Mouse (Mus musculus) urinary bladder, postnatal 4 days (tissue): Measurements from ENCODE around the gene Yipf3.

ENCODE experiments used
- DNase-seq, 2 experiments: peaks; one replicate each; pipeline ENCODE4 v3.0.0; 2021 to 2022; ENCODE audit warnings: low spot score in 2 of 2

Yipf3 gene

DNA sequence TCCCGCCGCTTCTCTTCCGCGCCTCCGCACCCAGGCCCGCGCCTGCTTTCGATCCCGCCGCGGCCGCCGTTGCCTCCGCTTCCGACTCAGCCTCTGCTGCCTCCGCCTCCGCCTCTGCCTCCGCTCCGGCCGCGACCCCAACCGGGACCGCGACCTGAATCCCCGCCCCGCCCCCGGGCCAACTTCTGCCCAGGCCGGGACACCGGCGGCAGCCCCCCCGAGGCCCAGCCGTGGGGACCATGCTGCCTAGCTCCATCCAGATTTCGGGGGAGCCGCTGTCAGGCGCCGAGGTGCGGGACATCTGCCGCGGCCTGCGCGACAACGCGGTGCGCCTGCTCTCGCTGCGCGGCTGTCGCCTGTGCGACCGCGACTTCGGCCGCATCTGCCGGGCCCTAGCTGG lies 6.2 kb downstream of the Yipf3 start:
- no peak for DNase-seq

DNA sequence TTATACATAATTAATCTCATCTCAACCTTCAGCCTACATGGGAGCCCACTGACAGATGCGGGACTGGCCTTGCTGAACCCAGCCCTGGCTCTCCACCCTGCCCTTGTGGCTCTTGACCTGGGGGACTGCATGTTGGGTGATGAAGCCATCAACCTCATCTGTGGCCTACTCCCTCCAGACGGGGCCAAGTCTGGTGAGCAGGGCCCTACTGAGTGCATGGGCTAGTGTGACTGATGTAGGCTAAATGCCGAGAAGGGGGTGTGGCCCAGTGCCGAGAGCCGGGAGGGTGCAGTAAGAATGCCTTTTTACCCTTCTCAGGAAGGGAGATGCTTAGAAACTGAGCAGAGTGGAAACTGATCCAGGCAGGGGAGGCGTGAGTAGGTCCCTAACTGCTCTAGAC lies 7.3 kb downstream of the Yipf3 start:
- DNase-seq = no peak

DNA sequence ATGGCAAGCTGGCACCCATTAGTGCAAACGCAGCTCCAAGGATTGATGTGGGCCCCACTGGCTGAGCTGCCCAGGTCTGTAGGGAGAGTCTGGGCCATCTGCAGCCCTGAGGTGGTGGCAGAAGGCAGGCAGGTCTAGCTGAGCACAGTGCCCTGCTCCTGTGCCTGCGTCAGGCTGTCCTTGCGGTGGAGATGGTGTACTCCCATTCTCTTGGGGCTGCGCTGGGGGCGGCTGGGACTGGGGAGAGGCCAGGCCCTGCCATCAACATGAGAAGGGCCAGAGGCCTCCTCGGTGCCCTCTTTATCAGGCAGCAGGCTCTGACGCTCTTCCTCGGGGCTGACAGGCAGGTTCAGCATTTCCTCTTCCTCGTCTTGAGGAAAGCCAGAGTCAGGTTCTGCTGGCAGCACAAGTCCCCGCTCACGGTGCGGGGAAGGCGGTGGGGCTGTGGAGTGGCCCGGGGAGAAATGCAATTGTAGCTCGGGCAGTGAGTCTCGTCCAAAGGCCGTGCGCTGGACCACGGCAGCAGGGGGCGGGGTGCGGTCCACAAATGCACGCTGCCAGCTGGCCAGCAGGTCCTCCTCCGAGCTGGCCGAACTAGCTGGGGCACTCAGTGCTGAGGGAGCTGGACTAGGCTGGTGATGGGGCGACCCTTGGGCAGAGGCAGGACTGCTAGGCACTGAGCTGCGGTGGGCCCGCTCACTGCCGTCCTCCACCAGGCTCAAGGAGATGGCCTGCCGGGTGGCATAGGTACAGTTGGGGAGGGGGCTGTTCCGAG lies 10.6 kb downstream of the Yipf3 start:
- DNase-seq = no peak

DNA sequence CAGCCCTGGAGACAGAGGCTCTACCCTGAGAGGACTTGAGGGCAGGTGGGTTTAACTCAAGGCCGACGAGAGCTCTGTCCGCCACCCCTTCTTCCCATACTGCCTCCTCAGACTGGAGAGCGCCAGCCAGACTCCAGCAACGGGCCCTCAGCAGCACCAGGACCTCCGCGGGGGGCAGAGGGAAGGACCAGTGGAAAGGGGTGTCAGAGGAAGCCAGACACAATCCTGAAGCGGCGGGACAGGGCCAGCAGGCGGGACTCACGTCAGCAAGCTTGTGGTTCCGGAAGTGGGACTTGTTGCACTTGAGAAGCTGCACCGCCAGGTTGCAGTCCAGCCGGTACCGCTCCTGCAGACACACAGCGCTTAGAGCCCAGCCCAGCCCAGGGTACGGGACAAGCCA lies 11.8 kb downstream of the Yipf3 start:
- no peak for DNase-seq

DNA sequence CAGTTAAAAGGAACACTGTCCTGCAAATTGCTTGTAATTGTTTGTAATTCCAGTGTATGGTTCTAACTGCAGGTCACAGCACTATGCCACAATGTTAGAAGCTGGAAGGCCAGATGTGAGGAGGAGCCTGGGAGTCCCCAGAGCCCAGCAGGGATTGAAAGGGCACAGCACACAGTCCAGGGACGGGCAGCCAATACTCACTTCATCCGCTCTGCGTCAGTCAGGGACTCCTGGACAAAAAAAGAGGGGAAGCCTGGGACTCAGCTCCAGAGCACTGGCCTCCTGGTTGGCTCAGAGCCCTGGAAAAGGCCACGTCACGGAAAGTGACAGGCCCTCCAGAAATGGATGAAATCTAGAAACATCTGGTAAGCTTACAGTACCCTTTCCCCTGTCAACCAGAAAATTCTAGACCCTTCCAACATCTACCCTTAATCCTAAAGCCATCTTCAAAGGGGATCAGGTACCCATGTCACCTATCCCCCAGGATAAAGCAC lies 14.4 kb downstream of the Yipf3 start:
- no peak for DNase-seq

GRCm38 (mm10) chr17:46265502-46265901 lies 17.6 kb downstream of the Yipf3 start:
- DNase-seq = no peak

- DNase-seq = peak; percentile 80
Observed at GRCm38 (mm10) chr17:46265918-46266618, 18.2 kb downstream of the Yipf3 start.

DNA sequence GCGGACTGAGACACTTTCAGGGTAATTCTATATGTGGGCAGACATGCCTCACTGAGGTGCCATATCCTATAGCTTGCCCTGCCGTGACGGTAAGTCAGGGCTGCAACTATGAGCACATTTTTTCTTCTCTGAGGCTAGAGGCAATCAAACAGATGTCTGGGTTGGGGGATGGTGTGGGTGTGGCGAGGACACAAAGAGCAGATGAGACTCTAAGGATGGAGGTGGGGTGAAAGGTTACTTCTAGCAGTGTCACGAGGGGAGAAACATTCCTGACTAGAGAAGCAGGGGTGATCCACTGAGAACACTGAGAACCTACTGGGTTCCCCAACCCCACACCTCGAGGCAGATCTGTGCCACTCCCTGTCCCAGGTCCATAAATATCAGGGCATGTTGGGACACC lies 19.1 kb downstream of the Yipf3 start:
- DNase-seq = no peak

- DNase-seq = no peak
Observed at GRCm38 (mm10) chr17:46267511-46267910, 19.6 kb downstream of the Yipf3 start.

DNA sequence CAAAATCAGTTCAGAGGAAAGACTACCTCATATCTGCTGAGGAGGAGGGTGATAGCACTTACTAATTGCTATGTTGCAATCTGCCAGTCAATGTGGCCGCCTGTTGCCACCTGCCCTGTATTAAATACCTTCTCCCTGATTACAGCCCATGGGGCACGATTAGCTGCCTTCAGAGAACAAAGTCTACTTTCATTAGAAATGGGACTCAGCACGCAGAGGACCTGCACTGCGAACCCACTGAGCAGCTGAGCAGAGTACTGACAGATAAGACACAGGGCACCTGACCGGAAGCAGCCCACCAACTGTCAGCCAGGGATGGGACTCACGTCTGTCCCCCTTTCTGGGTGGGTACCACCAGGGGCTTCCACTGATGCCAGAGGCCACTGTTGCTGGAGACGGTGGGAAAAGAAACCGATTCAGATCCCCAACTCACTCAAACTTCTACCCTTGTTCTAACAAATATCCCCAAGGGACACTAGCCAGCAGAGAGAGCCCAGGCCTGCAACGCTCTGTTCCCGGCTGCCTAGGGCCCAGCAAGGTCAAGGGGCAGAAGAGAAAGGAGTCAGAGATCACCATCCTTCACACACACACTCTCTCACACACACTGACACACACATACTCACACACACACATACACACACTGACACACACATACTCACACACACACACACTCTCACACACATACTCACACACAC lies 20.3 kb downstream of the Yipf3 start:
- DNase-seq = no peak

GRCm38 (mm10) chr17:46269771-46270534 lies 22.1 kb downstream of the Yipf3 start:
- DNase-seq = no peak

DNA sequence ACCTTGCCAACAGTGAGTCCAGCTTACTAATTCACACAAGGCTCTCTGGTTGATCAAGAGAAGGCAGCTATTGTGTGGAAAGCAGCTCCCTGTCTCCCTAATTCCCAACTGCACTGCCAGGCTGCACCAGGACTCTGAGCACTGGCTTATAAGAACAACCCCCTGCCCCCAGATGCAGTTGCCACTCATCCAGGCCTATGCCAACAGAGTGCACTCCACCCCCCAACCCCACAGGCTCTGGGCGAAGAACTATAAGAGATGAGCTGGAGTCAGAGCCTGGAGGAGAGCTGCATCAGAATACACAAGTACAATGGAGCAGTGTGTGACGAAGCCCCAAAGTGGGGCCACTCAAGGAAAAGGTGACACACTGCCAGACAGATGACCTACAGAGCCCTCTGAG lies 24.2 kb downstream of the Yipf3 start:
- DNase-seq = no peak

DNA sequence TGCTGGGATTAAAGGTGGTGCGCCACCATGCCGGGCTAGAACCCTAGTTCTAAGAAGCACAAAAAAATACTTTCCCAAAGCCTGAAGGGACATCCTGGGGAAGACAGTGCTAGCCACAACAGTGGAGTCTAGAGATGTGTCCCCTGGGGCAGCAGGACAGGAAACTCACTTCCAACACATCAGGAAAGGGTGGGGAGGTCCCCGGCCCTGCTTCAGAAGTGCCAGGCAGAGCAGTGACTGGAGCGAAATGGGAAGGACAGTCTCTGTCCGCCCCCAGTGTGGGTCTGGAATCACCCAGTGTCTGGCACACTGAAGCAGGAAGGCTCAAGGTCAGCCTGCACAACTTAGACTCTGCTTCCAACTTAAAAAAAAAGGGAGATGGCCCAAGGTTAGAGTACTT lies 24.8 kb downstream of the Yipf3 start:
- no peak for DNase-seq

DNA sequence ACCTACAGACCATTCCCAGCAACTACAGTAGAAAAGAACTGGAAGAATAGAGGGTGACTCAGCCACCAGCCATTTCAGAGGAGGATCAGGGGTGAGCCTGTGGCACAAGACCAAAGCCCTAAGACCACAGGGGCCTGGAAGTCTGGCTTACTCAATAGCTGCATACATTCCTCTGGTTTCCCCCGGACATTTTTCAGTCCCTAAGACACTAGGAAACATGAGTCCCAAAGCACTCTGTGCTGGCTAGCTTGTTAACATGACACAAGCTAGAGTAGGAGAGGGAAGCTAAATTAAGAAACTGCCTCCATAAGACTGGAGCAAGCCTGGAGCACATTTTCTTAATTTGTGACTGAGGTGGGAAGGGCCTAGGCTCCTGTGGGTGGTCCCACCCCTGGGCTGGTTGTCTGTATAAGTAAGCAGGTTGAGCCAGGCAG lies 25.9 kb downstream of the Yipf3 start:
- no peak for DNase-seq

- no peak for DNase-seq
Observed at GRCm38 (mm10) chr17:46274465-46274864, 26.6 kb downstream of the Yipf3 start.

DNA sequence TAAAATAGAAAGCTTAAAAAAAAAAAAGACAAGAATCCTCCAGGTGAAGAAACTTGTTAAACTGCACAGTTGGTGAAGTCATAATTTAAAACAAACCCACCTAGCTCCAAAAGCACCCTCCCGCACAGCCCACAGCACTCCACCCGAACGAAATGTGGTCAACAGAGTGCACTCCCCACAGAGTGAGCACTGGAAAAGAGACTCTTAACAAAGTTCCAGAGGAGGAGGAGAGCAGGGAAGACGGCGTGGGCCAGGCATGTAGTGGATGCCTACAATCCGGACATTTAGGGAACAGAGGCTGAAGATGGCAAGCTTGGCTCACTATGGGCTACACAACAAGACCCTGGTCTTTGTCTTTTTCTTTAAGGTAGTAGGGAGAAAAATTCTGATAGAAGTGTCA lies 27.2 kb downstream of the Yipf3 start:
- no peak for DNase-seq

DNA sequence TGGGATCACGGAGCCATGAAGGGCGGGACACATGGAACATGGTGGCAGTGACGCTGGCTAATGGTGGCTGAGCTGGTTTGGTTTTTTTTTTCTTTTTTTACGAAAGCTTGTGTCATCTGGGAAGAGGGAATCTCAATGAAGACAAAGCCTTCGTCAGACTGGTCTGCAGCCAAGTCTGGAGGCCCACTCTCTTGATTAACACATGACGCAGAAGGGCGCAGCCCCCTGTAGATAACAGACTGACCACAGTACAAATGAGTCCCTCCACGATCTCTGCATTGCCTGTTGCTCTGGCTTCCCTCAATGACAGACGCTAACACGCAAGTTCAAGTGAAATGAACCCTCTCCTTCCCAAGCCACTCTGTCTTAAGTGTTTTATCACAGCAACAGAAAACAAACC lies 27.6 kb downstream of the Yipf3 start:
- no peak for DNase-seq

- no peak for DNase-seq
Observed at GRCm38 (mm10) chr17:46277586-46277985, 29.7 kb downstream of the Yipf3 start.

DNA sequence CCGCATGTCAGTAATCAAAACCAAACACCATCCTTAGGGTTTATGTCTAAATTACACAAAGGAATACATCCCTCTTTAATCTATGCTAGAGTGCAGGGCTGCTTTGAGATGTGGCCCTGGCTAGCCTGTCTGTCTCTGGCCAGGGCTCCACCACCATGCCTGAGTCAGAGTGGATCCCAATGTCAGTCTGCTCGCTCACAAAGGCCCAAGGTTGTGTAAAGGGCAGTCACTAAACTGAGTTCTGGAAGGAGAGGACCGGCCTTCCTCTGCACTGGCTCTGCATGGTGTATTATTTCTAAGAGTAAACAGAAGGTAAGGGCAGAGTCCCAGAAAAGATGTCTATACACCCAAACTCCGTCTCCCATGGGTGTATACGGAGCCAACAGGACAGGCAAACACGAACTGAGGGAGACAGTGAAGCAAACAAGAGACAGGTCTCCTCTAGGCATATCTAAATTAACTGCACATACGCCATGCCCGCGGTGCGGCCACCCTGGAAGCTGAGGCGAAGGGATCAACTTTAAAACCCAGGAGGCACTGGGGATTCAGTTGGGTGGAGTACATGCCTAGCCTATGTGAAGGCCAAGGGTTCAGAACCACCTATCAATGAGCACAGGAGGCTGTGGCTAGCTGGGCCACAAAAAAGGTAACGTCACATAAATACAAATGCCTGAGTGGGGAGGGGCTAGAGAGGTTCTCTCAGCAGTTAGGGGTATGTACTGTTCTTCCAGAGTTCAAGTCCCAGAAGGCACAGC lies 30.3 kb downstream of the Yipf3 start:
- no peak for DNase-seq

GRCm38 (mm10) chr17:46282483-46283123 lies 34.7 kb downstream of the Yipf3 start, which contains the start of gene Tjap1:
Gene Tjap1, minus strand, starts transcription at chr17:46283026.
- DNase-seq = peak; percentile 88

GRCm38 (mm10) chr17:46283140-46283539 lies 35.3 kb downstream of the Yipf3 start:
- DNase-seq = no peak
